In the genomic region with DNA sequence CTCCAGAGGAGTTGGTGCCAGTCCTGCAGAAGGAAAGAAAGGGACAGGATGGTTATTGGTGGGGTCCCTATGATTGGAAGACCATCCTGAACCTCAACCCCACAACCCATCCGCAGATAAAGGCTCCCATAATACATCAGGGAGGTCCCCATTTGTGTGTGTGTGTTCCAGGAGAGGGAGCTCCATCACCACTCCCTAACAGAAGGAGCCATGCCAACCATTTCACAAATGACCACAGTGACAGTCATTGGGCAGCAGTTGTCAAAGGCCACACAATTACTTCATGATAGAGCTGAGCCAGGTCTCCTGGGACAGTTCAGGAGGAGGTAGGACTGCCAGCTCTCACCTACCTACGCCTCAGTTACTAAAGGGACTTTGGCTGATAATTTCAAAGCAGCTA, we compare ENCODE assay signal across 14 mouse cellular contexts. TPM values are rescaled to one million over a fixed set of nuclear protein-coding genes. Genes with fewer than 3 reads are reported as not detected.
DNase-seq lines count a peak whose midpoint lies in the region; ATAC-seq and TF ChIP-seq lines count a peak whose summit lies in the region.
"Had no signal": no experiment of that assay in that cellular context is flagged by ENCODE, and none has a peak within 500 bp of the region (broad histone marks: within the 10 kb centered on the region; RNA-seq: fewer than 3 reads in every experiment).

No protein-coding gene starts in this region.

- H3K9ac ChIP-seq in kidney, postnatal 0 days (ENCODE audit: low read depth, low read length), result no peak overlapping the region
- no peak overlapping the region for H3K9ac ChIP-seq in kidney, embryonic 14.5 days (ENCODE audit: low read depth, low read length)
- H3K9ac ChIP-seq in midbrain, postnatal 0 days (replicated peaks; ENCODE audit: low read length, poor library complexity, severe bottlenecking), result no peak overlapping the region
- no peak overlapping the region for H3K9ac ChIP-seq in midbrain, embryonic 16.5 days (ENCODE audit: low read depth, low read length)
- H3K9ac ChIP-seq: embryonic facial prominence, embryonic 15.5 days; forebrain, embryonic 15.5 days; hindbrain, embryonic 13.5 days had no signal

- H3K27me3 ChIP-seq in kidney, postnatal 0 days (ENCODE audit: insufficient read depth, low read length), result no peaks in the 10 kb centered on the region
- H3K27me3 ChIP-seq in kidney, embryonic 14.5 days (ENCODE audit: control insufficient read depth, insufficient read depth, low read length), result no peaks in the 10 kb centered on the region
- H3K27me3 ChIP-seq in midbrain, postnatal 0 days (ENCODE audit: insufficient read depth, low read length), result no peaks in the 10 kb centered on the region
- H3K27me3 ChIP-seq in midbrain, embryonic 16.5 days (ENCODE audit: control insufficient read depth, insufficient read depth, low read depth, low read length), result no peaks in the 10 kb centered on the region
- H3K27me3 ChIP-seq: embryonic facial prominence, embryonic 15.5 days; forebrain, embryonic 15.5 days; hindbrain, embryonic 13.5 days had no signal

- H3K36me3 ChIP-seq in kidney, postnatal 0 days (ENCODE audit: insufficient read depth, low read length), result 0 out of 2 replicates have a peak, but pooled peaks cover 13% of the 10 kb centered on the region
- H3K36me3 ChIP-seq in kidney, embryonic 14.5 days (ENCODE audit: control insufficient read depth, insufficient read depth, low read length), result peaks cover 3% of the 10 kb centered on the region; the same call in 1 of the 2 replicates
- no peaks in the 10 kb centered on the region for H3K36me3 ChIP-seq in midbrain, postnatal 0 days (ENCODE audit: insufficient read depth, low read length)
- no peaks in the 10 kb centered on the region for H3K36me3 ChIP-seq in midbrain, embryonic 16.5 days (ENCODE audit: control insufficient read depth, insufficient read depth, low read length)
- H3K36me3 ChIP-seq: embryonic facial prominence, embryonic 15.5 days; forebrain, embryonic 15.5 days; hindbrain, embryonic 13.5 days had no signal

- TF ChIP-seq CTCF in kidney, postnatal 0 days (IDR thresholded peaks at IDR 0.05; ENCODE audit: low read depth), result peak; percentile 64
- peak; percentile 66 for TF ChIP-seq CTCF in midbrain, postnatal 0 days (IDR thresholded peaks at IDR 0.05)

- H3K9me3 ChIP-seq in kidney, postnatal 0 days (replicated peaks; ENCODE audit: low read length), result no peaks in the 10 kb centered on the region
- H3K9me3 ChIP-seq in kidney, embryonic 14.5 days (ENCODE audit: control insufficient read depth, low read length), result no peaks in the 10 kb centered on the region
- no peaks in the 10 kb centered on the region for H3K9me3 ChIP-seq in midbrain, postnatal 0 days (ENCODE audit: low read length)
- H3K9me3 ChIP-seq in midbrain, embryonic 16.5 days (replicated peaks; ENCODE audit: control insufficient read depth, low read length, poor library complexity, severe bottlenecking), result no peaks in the 10 kb centered on the region
- H3K9me3 ChIP-seq: embryonic facial prominence, embryonic 15.5 days; forebrain, embryonic 15.5 days; hindbrain, embryonic 13.5 days had no signal

- DNase-seq in cerebellum, postnatal 10 days, result peak; percentile 67 to 77
- no peak for DNase-seq in cerebellum, postnatal 36 days
- peak; percentile 10 for DNase-seq in kidney, postnatal 0 days (ENCODE audit: low spot score)
- DNase-seq in midbrain, postnatal 0 days (ENCODE audit: low spot score), result peak; percentile 45
- no peak for DNase-seq in c-Kit-positive CD71-positive TER-119-positive erythroid progenitor cells, embryonic 14.5 days (ENCODE audit: low spot score)
- DNase-seq in spleen, postnatal 36 days (ENCODE audit: low spot score in 2 of 2), result no peak
- DNase-seq: heart, adult 11 months; kidney, adult 9 months; thymus, postnatal 14 days had no signal

- WGBS in kidney, postnatal 0 days, result 80% methylated on average over 2 of the region's 2 CpGs
- WGBS in kidney, embryonic 14.5 days, result 77% methylated on average over 2 of the region's 2 CpGs
- 86% methylated on average over 2 of the region's 2 CpGs for WGBS in midbrain, postnatal 0 days
- whole genome bisulfite sequencing in midbrain, embryonic 16.5 days, result 82% methylated on average over 2 of the region's 2 CpGs

- no peak overlapping the region for H3K4me3 ChIP-seq in kidney, postnatal 0 days (replicated peaks; ENCODE audit: low read depth, low read length)
- no peak overlapping the region for H3K4me3 ChIP-seq in kidney, embryonic 14.5 days (ENCODE audit: low read length)
- H3K4me3 ChIP-seq in midbrain, postnatal 0 days (ENCODE audit: low read depth, low read length), result no peak overlapping the region
- H3K4me3 ChIP-seq in midbrain, embryonic 16.5 days (ENCODE audit: low read depth, low read length), result no peak overlapping the region
- H3K4me3 ChIP-seq: embryonic facial prominence, embryonic 15.5 days; forebrain, embryonic 15.5 days; hindbrain, embryonic 13.5 days had no signal

- H3K4me2 ChIP-seq in kidney, postnatal 0 days (ENCODE audit: low read length), result no peak overlapping the region
- no peak overlapping the region for H3K4me2 ChIP-seq in kidney, embryonic 14.5 days (replicated peaks; ENCODE audit: low read depth, low read length)
- no peak overlapping the region for H3K4me2 ChIP-seq in midbrain, postnatal 0 days (ENCODE audit: low read depth, low read length, poor library complexity, severe bottlenecking)
- no peak overlapping the region for H3K4me2 ChIP-seq in midbrain, embryonic 16.5 days (ENCODE audit: low read length)
- H3K4me2 ChIP-seq: embryonic facial prominence, embryonic 15.5 days; forebrain, embryonic 15.5 days; hindbrain, embryonic 13.5 days had no signal

- H3K4me1 ChIP-seq in kidney, postnatal 0 days (replicated peaks; ENCODE audit: insufficient read depth, low read length), result no peaks in the 10 kb centered on the region
- H3K4me1 ChIP-seq in kidney, embryonic 14.5 days (ENCODE audit: control insufficient read depth, insufficient read depth, low read length), result no peaks in the 10 kb centered on the region
- H3K4me1 ChIP-seq in midbrain, postnatal 0 days (ENCODE audit: insufficient read depth, low read length), result no peaks in the 10 kb centered on the region
- H3K4me1 ChIP-seq in midbrain, embryonic 16.5 days (ENCODE audit: control insufficient read depth, insufficient read depth, low read length), result no peaks in the 10 kb centered on the region

- ATAC-seq in kidney, postnatal 0 days (replicated peaks; ENCODE audit: low FRiP score, low read depth), result no peak
- ATAC-seq in kidney, embryonic 14.5 days (ENCODE audit: low FRiP score, low TSS enrichment), result no peak
- no peak for ATAC-seq in midbrain, postnatal 0 days (ENCODE audit: low FRiP score)
- no peak for ATAC-seq in midbrain, embryonic 16.5 days
- ATAC-seq: forebrain, embryonic 15.5 days had no signal

- H3K27ac ChIP-seq in kidney, postnatal 0 days, result no peak overlapping the region
- no peak overlapping the region for H3K27ac ChIP-seq in kidney, embryonic 14.5 days (ENCODE audit: low read depth, low read length)
- H3K27ac ChIP-seq in midbrain, postnatal 0 days (ENCODE audit: low read depth, low read length), result no peak overlapping the region
- H3K27ac ChIP-seq in midbrain, embryonic 16.5 days (ENCODE audit: low read length), result no peak overlapping the region
- H3K27ac ChIP-seq: embryonic facial prominence, embryonic 15.5 days; forebrain, embryonic 15.5 days; hindbrain, embryonic 13.5 days had no signal

RNA-seq across cellular contexts. Expression of a gene that starts 20.2 kb away (rescaled TPM):
- 20.4 and 20.9 TPM in 2 replicates for polyA plus RNA-seq in kidney, postnatal 0 days (2015; fragmentation: Nextera tagmentation; extraction: Ambion mirVana)
- 23.6 and 27.5 TPM in 2 replicates for polyA plus RNA-seq in kidney, embryonic 14.5 days (2014; fragmentation: Nextera tagmentation; extraction: Ambion mirVana)
- total RNA-seq in midbrain, postnatal 0 days (2014; rRNA removed), result 38.9 and 46.1 TPM in 2 replicates
- 26.0 and 28.4 TPM in 2 replicates for polyA plus RNA-seq in midbrain, postnatal 0 days (2015; fragmentation: Nextera tagmentation; extraction: Ambion mirVana)
- polyA plus RNA-seq in midbrain, embryonic 16.5 days (2015; fragmentation: Nextera tagmentation; extraction: Ambion mirVana), result 31.3 and 41.2 TPM in 2 replicates

Comparison
In these comparisons a context has a peak if more than half of its experiments do, and no peak if none do; other contexts are left out.
1. DNase-seq: peak in cerebellum, postnatal 10 days (2 of 2), kidney, postnatal 0 days (single experiment) and midbrain, postnatal 0 days (single experiment); none in cerebellum, postnatal 36 days (0 of 2), c-Kit-positive CD71-positive TER-119-positive erythroid progenitor cells, embryonic 14.5 days (single experiment) and spleen, postnatal 36 days (0 of 2).